Mouse (Mus musculus): ENCODE measurements around the gene Mbnl3. TPM values are rescaled to one million over a fixed set of nuclear protein-coding genes. Genes with fewer than 3 reads are reported as not detected.

Mbnl3 gene
- total and polyA plus RNA-seq, 3 experiments: 9.9 to 16.7 TPM; not detected in 1

- Histone ChIP-seq H3K4me3 (ENCODE audit: control insufficient read depth in 1 of 2, insufficient read depth in 1 of 2, low read depth in 2 of 2, low read length in 2 of 2) (peak overlapping the region; percentile 90 to 93), H3K27ac (ENCODE audit: control insufficient read depth, low read depth, low read length) (peak overlapping the region; percentile 73), H3K27me3 (ENCODE audit: control insufficient read depth in 1 of 2, insufficient read depth in 2 of 2, low read length in 2 of 2) (peaks cover 2% of the 10 kb centered on the region in 2 experiments; a peak in 2 of 4 replicates), H3K36me3 (ENCODE audit: control insufficient read depth in 1 of 2, insufficient read depth in 2 of 2, low read length in 2 of 2) (peaks cover 0 to 18% of the 10 kb centered on the region in 2 experiments; a peak in 2 of 4 replicates), H3K79me2 (ENCODE audit: control insufficient read depth, insufficient read depth, low read length, poor library complexity) (peaks cover 6% of the 10 kb centered on the region), H3K9ac (ENCODE audit: control insufficient read depth, low read depth, low read length, poor library complexity, severe bottlenecking) (peak overlapping the region; percentile 93), H3K9me3 (replicated peaks; ENCODE audit: insufficient read depth, low read length) (no peaks in the 10 kb centered on the region), H3K4me1 (ENCODE audit: control insufficient read depth in 1 of 2, insufficient read depth in 2 of 2, low read length in 2 of 2) (peaks cover 0 to 7% of the 10 kb centered on the region in 2 experiments; a peak in 1 of 4 replicates)
- peak; percentile 86 for DNase-seq (ENCODE audit: low read depth, low spot score)
- TF ChIP-seq ETS1 (IDR thresholded peaks at IDR 0.05; ENCODE audit: low read depth, low read length) (0 out of 2 replicates have a peak, but pooled peaks have one; percentile 13), TAL1 (IDR thresholded peaks at IDR 0.05; ENCODE audit: low read length) (no peak), MXI1 (IDR thresholded peaks at IDR 0.05; ENCODE audit: low read depth, low read length) (peak; percentile 37; the same call in 1 of the 2 replicates), TCF12 (IDR thresholded peaks at IDR 0.05; ENCODE audit: low read depth, low read length) (peak; percentile 11; the same call in 1 of the 2 replicates), HCFC1 (IDR thresholded peaks at IDR 0.05; ENCODE audit: low read depth, low read length) (no peak), POLR2A (IDR thresholded peaks at IDR 0.05; ENCODE audit: control insufficient read depth in 1 of 2, insufficient read depth in 1 of 2, low read depth in 1 of 2, low read length in 2 of 2, poor library complexity in 1 of 2) (peak in 1 of 2 experiments; percentile 64; a peak in 2 of 4 replicates), ZC3H11A (IDR thresholded peaks at IDR 0.05; ENCODE audit: low read depth, low read length) (no peak), ELF1 (IDR thresholded peaks at IDR 0.05; ENCODE audit: low read depth, low read length) (no peak), GABPA (IDR thresholded peaks at IDR 0.05; ENCODE audit: low read depth, low read length) (no peak), ZNF384 (IDR thresholded peaks at IDR 0.05; ENCODE audit: low read depth, low read length) (peak; percentile 96), UBTF (IDR thresholded peaks at IDR 0.05; ENCODE audit: borderline replicate concordance, insufficient read depth, low read depth, low read length) (no peak), POLR2AphosphoS5 (IDR thresholded peaks at IDR 0.05; ENCODE audit: borderline replicate concordance, low read depth, low read length) (no peak), NELFE (IDR thresholded peaks at IDR 0.05; ENCODE audit: low read depth, low read length) (peak; percentile 8; the same call in 1 of the 2 replicates), NRF1 (IDR thresholded peaks at IDR 0.05; ENCODE audit: insufficient read depth, low read depth, low read length, poor library complexity, severe bottlenecking) (no peak), MAZ (IDR thresholded peaks at IDR 0.05; ENCODE audit: low read depth, low read length) (0 out of 2 replicates have a peak, but pooled peaks have one; percentile 47), SMC3 (IDR thresholded peaks at IDR 0.05; ENCODE audit: low read depth, low read length) (no peak), ZKSCAN1 (IDR thresholded peaks at IDR 0.05; ENCODE audit: low read depth, low read length) (no peak), MAX (IDR thresholded peaks at IDR 0.05; ENCODE audit: low read length) (no peak), MYB (IDR thresholded peaks at IDR 0.05; ENCODE audit: low read depth, low read length) (no peak), BHLHE40 (IDR thresholded peaks at IDR 0.05; ENCODE audit: borderline replicate concordance, low read depth, low read length) (no peak), KAT2A (conservative IDR thresholded peaks at IDR 0.05; ENCODE audit: low read depth, low read length) (no peak), RAD21 (IDR thresholded peaks at IDR 0.05; ENCODE audit: low read depth, low read length) (no peak), ZMIZ1 (IDR thresholded peaks at IDR 0.05; ENCODE audit: low read depth, low read length) (no peak), RCOR1 (IDR thresholded peaks at IDR 0.05; ENCODE audit: low read depth, low read length) (no peak), GATA1 (IDR thresholded peaks at IDR 0.05; ENCODE audit: low read depth, low read length) (no peak), CTCF (IDR thresholded peaks at IDR 0.05 in 2 of 3, conservative IDR thresholded peaks at IDR 0.05 in 1 of 3; ENCODE audit: control insufficient read depth in 1 of 3, insufficient read depth in 1 of 3, low read depth in 2 of 3, low read length in 3 of 3, poor library complexity in 1 of 3, severe bottlenecking in 1 of 3) (no peak), POLR2AphosphoS2 (IDR thresholded peaks at IDR 0.05; ENCODE audit: low read length) (no peak), JUND (IDR thresholded peaks at IDR 0.05; ENCODE audit: low read depth, low read length) (no peak), TBP (IDR thresholded peaks at IDR 0.05; ENCODE audit: low read depth, low read length) (0 out of 2 replicates have a peak, but pooled peaks have one; percentile 31), MEF2A (IDR thresholded peaks at IDR 0.05; ENCODE audit: extremely low read depth, insufficient replicate concordance, low read depth, low read length, poor library complexity, severe bottlenecking) (no peak), MAFK (IDR thresholded peaks at IDR 0.05; ENCODE audit: borderline replicate concordance, low read depth, low read length) (no peak), USF1 (IDR thresholded peaks at IDR 0.05; ENCODE audit: low read depth, low read length) (no peak), CHD1 (IDR thresholded peaks at IDR 0.05; ENCODE audit: low read depth, low read length) (no peak; the same call in 1 of the 2 replicates), EP300 (IDR thresholded peaks at IDR 0.05; ENCODE audit: low read depth in 1 of 2, low read length in 2 of 2) (no peak), MYC (IDR thresholded peaks at IDR 0.05; ENCODE audit: low read depth, low read length) (no peak)
Observed at GRCm38 (mm10) chrX:51204626-51205547, 1.4 kb downstream of the Mbnl3 start.

Measured in MEL (cell line).